Mouse (Mus musculus) adrenal gland, adult 8-10 months (tissue): Measurements from ENCODE around the gene Tbc1d2. TPM values are rescaled to one million over a fixed set of nuclear protein-coding genes. Genes with fewer than 3 reads are reported as not detected.

Experiments used
- DNase-seq: peaks from one replicate; pipeline ENCODE4 v3.0.0; 2022
- total RNA-seq, 4 experiments: library from RNA; stranded (reverse); gene quantifications; 2 replicates each; pipeline ENCODE4 v1.2.4; 2022

Tbc1d2 gene
- 10 to 100 TPM in 1 of 4 experiments, 1 to 10 TPM in 3; 2.6 to 10.5 (median 7.0) TPM for total RNA-seq

- peak; percentile 90 for DNase-seq
Observed at GRCm38 (mm10) chr4:46650086-46650753, at the start of gene Tbc1d2. Tbc1d2 (minus strand) TSS chr4:46650209.

DNA sequence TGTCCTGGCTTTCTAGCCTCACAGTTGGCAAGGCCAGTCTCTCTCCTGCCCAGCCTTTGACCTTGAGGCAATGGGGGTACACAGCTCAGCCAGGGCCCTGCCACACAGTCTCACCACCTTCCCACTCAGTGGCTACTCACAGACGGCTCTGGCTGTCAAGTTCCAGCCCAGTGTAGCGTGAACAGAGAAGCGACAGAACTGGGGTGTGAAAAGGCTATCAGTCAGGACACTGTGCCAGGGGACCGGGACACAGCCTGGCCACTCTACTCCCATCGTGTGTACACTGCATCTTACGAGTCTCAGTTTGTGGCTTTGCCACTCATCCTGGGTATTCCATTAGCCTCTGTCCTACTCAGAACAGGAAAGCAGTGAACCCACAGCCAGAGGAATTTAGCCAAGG lies 46.5 kb upstream of the Tbc1d2 start:
- DNase-seq = no peak

GRCm38 (mm10) chr4:46690565-46690964 lies 40.6 kb upstream of the Tbc1d2 start:
- no peak for DNase-seq

DNA sequence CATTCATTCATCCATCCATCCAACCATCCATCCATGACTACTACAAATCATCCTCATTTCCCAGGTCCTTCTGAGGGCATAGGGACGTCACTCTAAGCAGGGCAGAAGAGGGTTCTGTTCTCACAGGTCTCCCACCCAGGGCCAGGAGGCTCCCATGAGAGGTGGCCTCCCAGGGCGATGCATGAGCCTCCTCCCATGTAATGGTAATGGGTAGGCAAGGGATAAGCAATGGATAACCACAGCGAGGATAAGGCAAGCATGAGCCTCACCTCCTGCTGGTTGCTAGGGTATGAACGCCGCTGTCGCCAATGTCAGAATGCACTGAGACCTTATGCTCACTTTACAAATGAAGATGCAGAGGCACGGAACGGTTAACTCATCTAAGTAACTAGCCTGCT lies 40.0 kb upstream of the Tbc1d2 start:
- no peak for DNase-seq

DNA sequence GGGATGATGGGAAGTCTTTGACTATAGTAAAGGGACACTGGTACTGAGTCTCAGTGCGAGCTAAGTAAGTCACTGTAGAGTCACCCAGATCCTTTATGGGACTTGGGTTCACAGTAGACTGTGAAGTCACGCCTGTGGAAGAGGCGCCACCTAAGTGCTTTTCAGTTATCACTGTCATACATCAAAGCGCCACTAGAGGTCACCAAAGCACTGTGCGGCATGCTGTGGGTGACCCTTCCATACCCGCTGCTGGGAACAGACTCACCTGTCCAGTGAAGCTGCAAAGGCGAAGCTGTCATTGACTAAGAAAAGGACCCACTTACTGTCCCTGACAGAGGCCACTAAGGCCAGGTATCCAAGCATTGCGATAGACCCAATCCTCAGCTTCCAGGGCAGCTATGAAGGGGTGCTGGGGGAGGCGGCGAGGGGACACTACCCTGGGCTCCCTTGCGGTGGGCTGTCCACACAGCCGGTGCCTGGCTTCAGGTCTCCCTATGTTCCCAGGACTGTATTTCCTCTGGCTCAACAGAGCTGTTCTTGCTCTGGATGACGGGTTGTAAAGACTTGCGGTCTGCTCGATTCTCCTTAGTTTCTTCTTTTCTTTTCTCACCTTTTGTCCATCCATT lies 39.5 kb upstream of the Tbc1d2 start:
- peak; percentile 22 for DNase-seq

DNA sequence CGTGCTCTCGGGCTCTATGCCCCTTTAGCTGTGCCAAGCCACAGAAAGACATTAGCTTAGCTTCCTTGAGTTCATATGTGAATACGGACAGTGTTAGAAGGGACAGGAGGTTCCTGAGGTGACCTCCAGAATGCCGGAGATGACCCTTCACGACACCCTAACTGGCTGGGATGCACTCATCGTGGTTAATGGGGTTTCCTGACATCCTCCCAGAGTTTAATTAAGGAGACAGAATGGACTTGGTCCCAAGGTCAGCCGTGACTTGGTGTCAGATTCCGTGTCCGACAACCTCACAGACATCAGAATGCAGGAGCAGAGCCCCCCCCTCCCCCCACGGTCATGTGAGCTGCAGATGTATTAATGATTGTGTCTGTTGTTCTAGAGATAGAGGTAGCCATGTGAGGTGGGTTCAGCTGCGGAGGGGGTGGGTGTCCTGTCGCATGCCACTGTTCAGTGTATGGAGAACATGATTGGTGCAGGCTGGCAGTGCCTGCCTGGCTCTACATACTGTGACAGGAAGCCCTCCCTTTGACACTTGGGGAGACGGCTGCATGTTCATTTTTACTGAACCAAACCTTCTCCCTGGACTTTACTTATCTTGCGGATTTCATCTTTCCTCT lies 38.3 kb upstream of the Tbc1d2 start:
- no peak for DNase-seq

GRCm38 (mm10) chr4:46684160-46684559 lies 34.2 kb upstream of the Tbc1d2 start:
- no peak for DNase-seq

GRCm38 (mm10) chr4:46676646-46677045 lies 26.6 kb upstream of the Tbc1d2 start:
- DNase-seq = no peak

DNA sequence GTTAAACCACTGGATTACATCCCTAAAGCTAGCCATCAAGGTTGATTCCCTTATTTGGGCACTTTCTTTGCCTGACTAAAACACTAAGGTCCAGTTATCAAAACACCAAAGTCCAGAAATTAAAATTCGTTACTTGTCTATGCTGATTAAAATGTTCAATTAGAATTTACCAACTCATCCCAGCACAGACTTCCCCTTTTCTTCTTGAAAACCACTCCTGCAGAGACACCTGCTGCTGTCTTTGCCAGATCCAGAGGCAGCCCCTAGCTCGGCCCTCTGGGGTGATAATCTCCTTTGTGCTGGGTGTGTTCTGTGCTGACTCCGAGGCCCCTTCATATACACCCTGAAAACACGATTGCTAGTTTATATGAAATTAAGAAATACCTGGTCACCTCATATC lies 26.0 kb upstream of the Tbc1d2 start:
- DNase-seq = no peak

GRCm38 (mm10) chr4:46675272-46675785 lies 25.3 kb upstream of the Tbc1d2 start:
- no peak for DNase-seq

GRCm38 (mm10) chr4:46668620-46669019 lies 18.6 kb upstream of the Tbc1d2 start:
- no peak for DNase-seq

GRCm38 (mm10) chr4:46666420-46666819 lies 16.4 kb upstream of the Tbc1d2 start:
- no peak for DNase-seq

GRCm38 (mm10) chr4:46665371-46665774 lies 15.4 kb upstream of the Tbc1d2 start:
- DNase-seq = no peak

- peak; percentile 66 for DNase-seq
Observed at GRCm38 (mm10) chr4:46664123-46665009, 14.4 kb upstream of the Tbc1d2 start.

- no peak for DNase-seq
Observed at GRCm38 (mm10) chr4:46661433-46661832, 11.4 kb upstream of the Tbc1d2 start.

DNA sequence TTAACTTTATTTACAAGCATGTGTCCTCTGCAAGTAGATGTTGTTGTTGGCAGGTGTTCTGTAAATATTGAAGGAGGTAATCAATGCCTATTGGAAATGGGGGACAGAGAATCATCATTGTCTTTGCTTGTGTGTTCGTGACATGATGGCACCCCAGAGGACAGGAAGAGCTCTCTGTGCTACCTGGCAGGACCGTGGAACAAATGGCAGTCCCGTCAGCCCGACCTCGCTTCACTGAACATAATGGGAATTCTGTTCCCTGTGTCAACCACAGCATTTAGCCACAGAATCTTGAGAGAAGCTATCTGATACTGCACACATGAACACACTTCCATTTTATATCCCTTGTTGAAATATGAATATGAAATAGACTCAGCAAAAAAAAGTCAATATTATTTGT lies 8.9 kb upstream of the Tbc1d2 start:
- DNase-seq = no peak

DNA sequence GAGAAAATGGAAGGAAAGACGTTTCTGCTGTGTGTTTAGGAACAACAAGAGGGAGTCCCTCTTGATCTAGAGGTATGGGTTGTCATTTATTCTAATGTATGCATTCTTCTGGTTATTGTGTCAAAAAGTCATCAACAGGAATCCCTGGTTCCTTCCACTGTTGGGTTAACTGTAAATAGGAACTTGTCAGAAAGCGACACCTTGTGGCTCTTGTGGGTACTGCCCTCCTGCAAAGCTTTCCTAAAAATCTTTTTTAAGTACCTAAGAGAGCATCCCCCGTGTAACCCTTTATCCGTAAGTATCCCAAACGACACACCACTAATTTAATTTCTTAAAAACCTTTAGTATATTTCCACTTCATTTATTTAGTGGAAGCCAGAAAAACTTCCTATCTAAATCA lies 7.1 kb upstream of the Tbc1d2 start:
- DNase-seq = peak; percentile 37

DNA sequence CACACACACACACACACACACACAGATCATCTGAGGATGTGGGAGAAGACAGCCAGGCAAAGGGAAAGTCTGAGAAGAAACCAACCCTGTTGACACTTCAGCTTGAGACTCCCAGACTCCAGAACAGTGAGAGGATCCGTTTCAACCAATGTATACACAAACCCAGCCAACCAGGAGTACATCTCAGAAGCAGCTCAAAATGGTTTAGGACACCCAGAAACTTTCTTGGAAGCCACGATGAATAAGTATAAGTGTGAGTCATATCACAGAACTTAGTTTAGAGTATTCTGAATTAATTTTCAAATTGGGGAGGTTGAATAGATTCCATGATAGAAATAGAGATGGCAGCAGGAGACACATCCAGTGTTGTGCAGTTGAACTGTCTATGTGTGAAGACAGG lies 5.9 kb upstream of the Tbc1d2 start:
- no peak for DNase-seq

- DNase-seq = no peak
Observed at GRCm38 (mm10) chr4:46655298-46655697, 5.3 kb upstream of the Tbc1d2 start.

- no peak for DNase-seq
Observed at GRCm38 (mm10) chr4:46649161-46649560, 848 bp downstream of the Tbc1d2 start.

DNA sequence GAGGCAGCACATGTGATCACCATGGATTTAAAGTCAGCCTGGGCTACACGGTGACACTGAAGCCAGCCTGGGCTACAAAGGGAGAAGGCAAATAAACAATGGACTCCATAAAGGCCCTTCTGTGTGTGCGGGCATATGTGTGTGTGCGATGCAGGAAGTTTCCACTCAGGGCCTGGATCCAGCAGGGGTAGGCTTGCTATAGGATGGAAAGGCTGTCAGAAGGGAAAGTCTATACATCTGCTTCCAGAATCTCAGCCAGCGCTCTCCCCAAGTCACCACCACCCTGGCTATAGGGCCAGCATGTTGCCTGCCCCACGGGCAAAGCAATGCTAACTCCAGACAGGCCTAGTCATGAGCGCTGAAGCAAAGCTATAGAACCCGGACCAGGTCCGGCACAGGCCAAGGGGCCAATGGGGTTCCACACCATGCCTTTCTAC lies 6.3 kb downstream of the Tbc1d2 start:
- DNase-seq = no peak

GRCm38 (mm10) chr4:46642924-46643675 lies 6.9 kb downstream of the Tbc1d2 start:
- DNase-seq = no peak
